Mouse (Mus musculus): ENCODE measurements around the gene Sat2.

- TF ChIP-seq CTCF (conservative IDR thresholded peaks at IDR 0.05 in 1 of 2, IDR thresholded peaks at IDR 0.05 in 1 of 2; ENCODE audit: low read depth in 2 of 2, low read length in 2 of 2): no peak
- TF ChIP-seq RCOR1 (conservative IDR thresholded peaks at IDR 0.05; ENCODE audit: low read depth, low read length): no peak
- peak; percentile 21; the same call in 1 of the 2 replicates for TF ChIP-seq POLR2A (IDR thresholded peaks at IDR 0.05; ENCODE audit: low read depth, low read length)
- TF ChIP-seq ETS1 (conservative IDR thresholded peaks at IDR 0.05; ENCODE audit: low read depth, low read length): no peak
These were observed 31.6 kb downstream of the Sat2 start for GRCm38 (mm10) chr11:69653399-69653798.

Measured in CH12.LX (cell line).